ENCODE assay signal across 30 mouse cellular contexts in genomic region chr4:88424563-88424962, GRCm38 (mm10).
"Had no signal": no experiment of that assay in that cellular context is flagged by ENCODE, and none has a peak within 500 bp of the region (broad histone marks: within the 10 kb centered on the region; RNA-seq: fewer than 3 reads in every experiment).

No protein-coding gene starts in this region.

- H3K27me3 ChIP-seq: heart, embryonic 12.5 days; heart, embryonic 13.5 days; heart, embryonic 15.5 days; hindbrain, embryonic 12.5 days; hindbrain, embryonic 13.5 days; hindbrain, embryonic 15.5 days; intestine, embryonic 15.5 days; kidney, embryonic 15.5 days had no signal

- DNase-seq: heart, postnatal 14 days; heart, postnatal 36 days; heart, postnatal 4 days; kidney, adult 11 months; kidney, adult 18-20 months; kidney, adult 2 months; kidney, adult 8-10 months; kidney, adult 9 months; kidney, postnatal 10 days; kidney, postnatal 14 days; kidney, postnatal 25 days; kidney, postnatal 36 days; kidney, postnatal 4 days; layer of hippocampus, adult 9-11 months; layer of hippocampus, postnatal 36 days had no signal

- H3K4me3 ChIP-seq: heart, embryonic 10.5 days; heart, embryonic 12.5 days; heart, embryonic 13.5 days; heart, embryonic 15.5 days; hindbrain, embryonic 10.5 days; hindbrain, embryonic 12.5 days; hindbrain, embryonic 13.5 days; hindbrain, embryonic 15.5 days; intestine, embryonic 15.5 days; kidney, embryonic 15.5 days; layer of hippocampus, adult 2 months; left cerebral cortex, adult 2 months had no signal

- H3K9ac ChIP-seq: heart, embryonic 12.5 days; heart, embryonic 13.5 days; heart, embryonic 15.5 days; hindbrain, embryonic 12.5 days; hindbrain, embryonic 13.5 days; hindbrain, embryonic 14.5 days; hindbrain, embryonic 15.5 days; intestine, embryonic 15.5 days; kidney, embryonic 15.5 days had no signal

- H3K36me3 ChIP-seq: heart, embryonic 10.5 days; heart, embryonic 12.5 days; heart, embryonic 13.5 days; heart, embryonic 15.5 days; hindbrain, embryonic 10.5 days; hindbrain, embryonic 12.5 days; hindbrain, embryonic 13.5 days; hindbrain, embryonic 15.5 days; intestine, embryonic 15.5 days had no signal

- H3K27ac ChIP-seq: heart, embryonic 10.5 days; heart, embryonic 13.5 days; heart, embryonic 15.5 days; hindbrain, embryonic 10.5 days; hindbrain, embryonic 12.5 days; hindbrain, embryonic 13.5 days; hindbrain, embryonic 14.5 days; hindbrain, embryonic 15.5 days; hindbrain, postnatal 0 days; intestine, embryonic 15.5 days; kidney, embryonic 15.5 days; kidney, postnatal 0 days; layer of hippocampus, adult 2 months; left cerebral cortex, adult 2 months had no signal

- H3K4me1 ChIP-seq: heart, embryonic 10.5 days; heart, embryonic 12.5 days; heart, embryonic 13.5 days; heart, embryonic 15.5 days; hindbrain, embryonic 10.5 days; hindbrain, embryonic 12.5 days; hindbrain, embryonic 13.5 days; hindbrain, embryonic 15.5 days; intestine, embryonic 15.5 days; kidney, embryonic 15.5 days had no signal

- H3K9me3 ChIP-seq: heart, embryonic 10.5 days; heart, embryonic 12.5 days; heart, embryonic 13.5 days; heart, embryonic 15.5 days; hindbrain, embryonic 10.5 days; hindbrain, embryonic 12.5 days; hindbrain, embryonic 13.5 days; hindbrain, embryonic 15.5 days; intestine, embryonic 15.5 days; kidney, embryonic 15.5 days had no signal
